Mouse (Mus musculus) liver, embryonic 13.5 days (tissue): ENCODE data around the gene Usp13. TPM values are rescaled to one million over a fixed set of nuclear protein-coding genes. Genes with fewer than 3 reads are reported as not detected.

Experiments
- ATAC-seq: fragments of 200-750 bp; cut with Nextera tagmentation; 2 replicates; pipeline ENCODE4 v1.8.0; 2017; ENCODE audit warnings: low read depth, mild to moderate bottlenecking, moderate number of reproducible peaks, moderate library complexity
- DNase-seq: peaks from one replicate; pipeline ENCODE4 v3.0.0; 2022
- H3K27ac ChIP-seq: fragments of 300-500 bp; sonication (generic); 2 replicates; pipeline ENCODE4 v1.5.1; 2015; ENCODE audit warnings: moderate library complexity, mild to moderate bottlenecking, inconsistent platforms
- H3K27me3 ChIP-seq: fragments of 300-500 bp; sonication (generic); 2 replicates; pipeline ENCODE4 v1.6.1; 2015; ENCODE audit warnings: mild to moderate bottlenecking, inconsistent platforms
- H3K36me3 ChIP-seq: fragments of 300-500 bp; sonication (generic); 2 replicates; pipeline ENCODE4 v1.6.1; 2015; ENCODE audit warnings: mild to moderate bottlenecking, inconsistent platforms
- H3K4me1 ChIP-seq: fragments of 300-500 bp; sonication (generic); replicated peaks from 2 replicates; pipeline ENCODE4 v1.6.1; 2015; ENCODE audit warnings: inconsistent platforms
- H3K4me2 ChIP-seq: fragments of 300-500 bp; sonication (generic); 2 replicates; pipeline ENCODE4 v1.6.1; 2015; ENCODE audit warnings: inconsistent platforms, mild to moderate bottlenecking, moderate library complexity
- H3K4me3 ChIP-seq: fragments of 300-500 bp; sonication (generic); replicated peaks from 2 replicates; pipeline ENCODE4 v1.5.1; 2015; ENCODE audit warnings: mild to moderate bottlenecking, inconsistent platforms
- H3K9ac ChIP-seq: fragments of 300-500 bp; sonication (generic); 2 replicates; pipeline ENCODE4 v1.6.1; 2015; ENCODE audit warnings: mild to moderate bottlenecking, inconsistent platforms
- H3K9me3 ChIP-seq: fragments of 300-500 bp; sonication (generic); replicated peaks from 2 replicates; pipeline ENCODE4 v1.6.1; 2016; ENCODE audit warnings: inconsistent platforms
- WGBS: fragments of 180-500 bp; shearing (Covaris S2); methylation state at CpG from one replicate; pipeline ENCODE4 v1.1.7; 2015; ENCODE audit not compliant: insufficient replicate concordance; 5-methylcytosine and 5-hydroxymethylcytosine counted together
- polyA plus RNA-seq: library from polyadenylated mRNA; unstranded; fragments of >200 nt; fragmentation: Nextera tagmentation; extraction: Ambion mirVana; gene quantifications from 2 replicates; pipeline ENCODE4 v1.2.1, GENCODE M21; 2015

Gene Usp13
- 0.33 and 0.36 TPM in 2 replicates for polyA plus RNA-seq

DNA sequence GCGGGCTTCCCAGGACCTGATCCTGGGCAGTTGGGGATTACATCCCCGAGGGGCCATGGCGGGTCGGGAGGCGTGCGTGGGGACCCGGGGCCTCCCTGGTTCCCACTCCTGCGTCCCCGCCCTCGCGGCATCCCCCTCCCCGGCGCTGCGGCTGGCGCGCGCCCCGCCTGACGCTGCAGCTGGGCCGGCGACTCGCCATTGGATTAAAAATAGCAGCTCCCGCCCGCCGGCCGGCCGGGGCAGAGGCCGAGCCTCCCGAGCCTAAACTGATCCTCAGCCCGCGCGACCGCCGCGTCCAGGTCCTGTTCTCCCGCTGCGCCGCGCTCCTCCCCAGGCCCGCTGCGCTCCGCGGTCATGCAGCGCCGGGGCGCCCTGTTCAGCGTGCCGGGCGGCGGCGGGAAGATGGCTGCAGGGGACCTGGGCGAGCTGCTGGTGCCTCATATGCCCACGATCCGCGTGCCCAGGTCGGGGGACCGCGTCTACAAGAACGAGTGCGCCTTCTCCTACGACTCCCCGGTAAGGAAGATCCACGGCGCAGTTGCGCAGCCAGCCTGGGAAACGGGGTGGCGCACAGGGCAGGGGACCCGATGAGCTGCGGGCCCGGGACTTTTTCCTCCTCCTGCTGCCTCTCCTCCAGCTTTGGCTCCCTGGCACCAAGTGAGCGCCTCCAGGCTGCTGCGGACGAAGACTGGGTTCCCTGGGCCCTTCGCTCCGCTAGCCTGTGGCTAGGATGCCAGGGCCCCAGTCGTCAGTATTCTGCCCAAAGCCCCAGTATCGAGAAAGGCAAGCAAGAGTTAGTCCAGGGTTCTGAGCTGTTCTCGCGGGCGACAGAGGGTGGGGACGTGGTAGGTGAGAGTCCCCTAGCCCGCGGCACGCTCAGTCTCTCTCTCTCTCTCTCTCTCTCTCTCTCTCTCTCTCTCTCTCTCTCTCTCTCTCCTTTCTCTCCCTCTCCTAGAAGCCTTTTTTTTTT lies at the start of gene Usp13:
Gene Usp13 (plus strand): TSS at position 190 of the 970 bp plus-strand sequence.
- peaks cover 33% of the 10 kb centered on the region for H3K27me3 ChIP-seq
- ATAC-seq (0 out of 2 replicates have a peak, but pooled peaks have one; percentile 29), DNase-seq (no peak)
- H3K4me1 ChIP-seq = no peaks in the 10 kb centered on the region
- H3K9me3 ChIP-seq = no peaks in the 10 kb centered on the region
- peak within 1 kb of the TSS; percentile 56 for H3K4me3 ChIP-seq
- under 1% methylated on average over 76 of the region's 84 CpGs for WGBS
- H3K9ac ChIP-seq = peak within 1 kb of the TSS; percentile 45; the same call in 1 of the 2 replicates
- no peaks in the 10 kb centered on the region for H3K36me3 ChIP-seq
- peak within 1 kb of the TSS; percentile 65 for H3K4me2 ChIP-seq
- no peak within 1 kb of the TSS for H3K27ac ChIP-seq

GRCm38 (mm10) chr3:32770781-32771180 lies 46.6 kb upstream of the Usp13 start:
- Histone ChIP-seq H3K4me3 (no peak overlapping the region), H3K9ac (no peak overlapping the region), H3K4me2 (no peak overlapping the region), H3K27ac (no peak overlapping the region), H3K4me1 (no peaks in the 10 kb centered on the region), H3K27me3 (no peaks in the 10 kb centered on the region), H3K36me3 (no peaks in the 10 kb centered on the region), H3K9me3 (no peaks in the 10 kb centered on the region)
- ATAC-seq (no peak), DNase-seq (no peak)
- WGBS = 48% methylated on average over 2 of the region's 2 CpGs

DNA sequence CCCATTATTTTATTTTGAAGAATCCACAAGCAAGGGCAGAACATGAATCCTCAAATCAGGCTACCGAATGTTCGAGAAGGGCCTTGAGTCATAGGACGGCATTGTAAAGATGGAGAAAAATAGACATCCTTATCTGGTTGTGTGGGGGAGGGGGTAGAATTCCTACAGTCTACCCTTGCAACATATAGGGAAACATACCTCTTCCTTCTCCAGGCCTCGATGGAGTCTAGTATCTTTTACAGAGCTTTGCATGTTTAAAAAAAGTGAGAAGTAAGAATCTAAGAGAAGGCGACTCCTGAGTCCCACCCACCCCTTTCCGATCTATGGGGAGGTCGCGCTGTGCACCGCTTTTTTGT lies 367 bp upstream of the Usp13 start:
- Histone ChIP-seq H3K4me3 (peak overlapping the region; percentile 56), H3K9ac (no peak overlapping the region), H3K27ac (no peak overlapping the region), H3K4me1 (no peaks in the 10 kb centered on the region), H3K36me3 (no peaks in the 10 kb centered on the region), H3K9me3 (no peaks in the 10 kb centered on the region), H3K27me3 (peaks cover 33% of the 10 kb centered on the region), H3K4me2 (peak overlapping the region; percentile 65)
- no peak for ATAC-seq
- no peak for DNase-seq
- WGBS = 6% methylated on average over 9 of the region's 9 CpGs

DNA sequence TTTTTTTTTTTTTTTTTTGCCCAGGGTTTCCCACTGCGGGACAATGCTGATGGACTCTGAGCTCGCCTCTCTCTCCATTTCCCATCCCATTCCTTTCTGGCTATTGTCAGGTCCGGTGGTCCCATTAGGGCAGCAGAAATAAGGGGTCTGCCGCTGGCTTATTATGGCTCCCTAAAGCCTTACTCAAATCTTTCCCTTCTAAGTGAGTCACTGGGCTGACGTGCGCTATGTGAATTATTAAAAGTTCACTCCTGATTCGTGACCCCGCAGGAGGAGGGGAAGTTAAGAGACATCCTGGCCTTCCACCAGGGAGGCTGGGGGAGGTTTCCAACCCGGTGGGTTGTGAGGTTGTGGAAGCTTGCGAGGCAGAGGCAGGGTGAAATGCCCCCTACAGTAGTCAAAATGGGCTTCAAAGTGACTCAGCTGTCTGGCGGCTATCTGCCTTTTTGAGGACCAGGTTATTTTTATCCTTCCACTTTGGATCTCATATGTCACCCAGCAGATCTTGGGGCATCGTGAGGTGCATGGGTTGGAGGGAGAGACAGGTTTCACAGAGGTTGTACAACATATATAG lies 1.1 kb downstream of the Usp13 start:
- Histone ChIP-seq H3K27me3 (peaks cover 33% of the 10 kb centered on the region), H3K9ac (no peak overlapping the region), H3K27ac (no peak overlapping the region), H3K9me3 (no peaks in the 10 kb centered on the region), H3K36me3 (no peaks in the 10 kb centered on the region), H3K4me2 (peak overlapping the region; percentile 24; the same call in 1 of the 2 replicates), H3K4me1 (no peaks in the 10 kb centered on the region), H3K4me3 (no peak overlapping the region; the same call in 1 of the 2 replicates)
- DNase-seq (no peak), ATAC-seq (no peak)
- 6% methylated on average over 12 of the region's 12 CpGs for WGBS

DNA sequence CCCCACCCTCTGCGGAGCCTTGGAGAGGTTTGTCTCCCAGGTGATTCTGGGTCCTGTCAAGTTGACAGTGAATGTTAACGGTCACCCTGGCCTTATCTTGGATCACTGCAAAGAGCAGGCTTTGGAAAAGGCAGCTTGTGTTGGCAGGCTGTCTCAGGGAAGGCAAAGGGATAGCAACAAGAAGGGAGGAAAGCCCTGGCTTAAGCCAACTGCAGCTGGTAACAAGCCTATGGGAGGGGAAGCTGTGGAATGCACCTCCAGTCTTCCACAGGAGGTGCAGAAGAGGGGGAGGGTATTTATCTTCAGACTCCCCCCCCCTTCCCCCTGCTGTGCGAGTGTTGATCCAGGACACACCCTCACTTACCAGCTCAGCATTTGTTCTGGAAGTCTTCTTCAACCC lies 5.3 kb downstream of the Usp13 start:
- Histone ChIP-seq H3K4me3 (no peak overlapping the region), H3K4me2 (no peak overlapping the region), H3K27ac (no peak overlapping the region; the same call in 1 of the 2 replicates), H3K9me3 (no peaks in the 10 kb centered on the region), H3K36me3 (no peaks in the 10 kb centered on the region), H3K9ac (no peak overlapping the region), H3K4me1 (no peaks in the 10 kb centered on the region), H3K27me3 (peaks cover 17% of the 10 kb centered on the region)
- no peak for DNase-seq
- no peak for ATAC-seq
- 20% methylated on average over 2 of the region's 3 CpGs for WGBS

DNA sequence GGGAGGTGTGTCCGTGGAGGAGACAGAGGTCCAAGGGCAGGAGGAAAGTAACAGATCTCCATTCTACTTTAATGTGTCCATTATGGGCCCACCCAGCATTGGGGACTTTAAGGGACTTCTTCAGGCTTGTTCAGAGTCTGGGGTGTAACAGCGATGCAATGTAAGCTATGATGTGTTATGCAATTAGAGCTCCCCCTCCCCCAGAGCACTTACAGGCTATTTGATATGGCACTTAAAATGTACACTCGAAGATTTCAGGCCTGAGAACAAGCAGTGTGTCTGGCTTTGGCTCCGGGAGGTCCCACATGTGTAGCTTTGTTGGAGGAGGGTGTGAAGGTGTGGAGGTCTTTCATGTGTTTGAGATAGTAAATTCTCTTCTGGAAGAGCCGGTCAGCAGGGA lies 7.6 kb downstream of the Usp13 start:
- no peaks in the 10 kb centered on the region for H3K27me3 ChIP-seq
- no peak overlapping the region for H3K4me2 ChIP-seq
- no peaks in the 10 kb centered on the region for H3K36me3 ChIP-seq
- no peak overlapping the region for H3K27ac ChIP-seq
- WGBS = 60% methylated on average over 5 of the region's 5 CpGs
- H3K9ac ChIP-seq = no peak overlapping the region
- ATAC-seq = no peak
- no peak for DNase-seq
- H3K4me3 ChIP-seq = no peak overlapping the region
- H3K9me3 ChIP-seq = no peaks in the 10 kb centered on the region
- no peaks in the 10 kb centered on the region for H3K4me1 ChIP-seq

DNA sequence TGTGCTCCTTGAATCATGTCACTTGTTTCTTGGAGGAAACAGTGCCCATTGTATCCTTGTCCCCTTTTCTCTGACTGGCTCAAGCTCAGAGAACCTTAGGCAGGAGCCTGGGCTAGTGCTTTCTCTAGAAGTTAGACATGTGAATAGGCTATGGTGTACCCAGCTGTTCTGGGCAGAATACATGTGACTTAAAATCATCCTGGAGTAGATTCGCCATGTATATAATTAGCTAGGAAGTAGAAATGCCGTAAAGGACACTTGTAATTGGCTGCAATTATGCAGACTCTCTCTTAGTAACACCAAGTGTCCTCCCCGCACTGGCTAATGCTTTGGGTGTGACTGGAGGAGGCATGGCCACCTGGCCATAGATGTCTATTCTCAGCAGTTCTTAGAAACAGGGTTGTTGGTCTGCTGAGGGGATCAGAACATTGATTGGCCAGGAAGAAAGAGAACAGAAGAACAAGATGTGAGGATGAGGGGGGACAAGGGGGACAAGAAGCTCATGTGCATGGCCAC lies 8.7 kb downstream of the Usp13 start:
- Histone ChIP-seq H3K4me3 (no peak overlapping the region), H3K27ac (no peak overlapping the region), H3K9me3 (no peaks in the 10 kb centered on the region), H3K36me3 (no peaks in the 10 kb centered on the region), H3K9ac (no peak overlapping the region), H3K4me1 (no peaks in the 10 kb centered on the region), H3K4me2 (no peak overlapping the region), H3K27me3 (no peaks in the 10 kb centered on the region)
- 67% methylated on average over 3 of the region's 3 CpGs for WGBS
- no peak for DNase-seq
- ATAC-seq = no peak

DNA sequence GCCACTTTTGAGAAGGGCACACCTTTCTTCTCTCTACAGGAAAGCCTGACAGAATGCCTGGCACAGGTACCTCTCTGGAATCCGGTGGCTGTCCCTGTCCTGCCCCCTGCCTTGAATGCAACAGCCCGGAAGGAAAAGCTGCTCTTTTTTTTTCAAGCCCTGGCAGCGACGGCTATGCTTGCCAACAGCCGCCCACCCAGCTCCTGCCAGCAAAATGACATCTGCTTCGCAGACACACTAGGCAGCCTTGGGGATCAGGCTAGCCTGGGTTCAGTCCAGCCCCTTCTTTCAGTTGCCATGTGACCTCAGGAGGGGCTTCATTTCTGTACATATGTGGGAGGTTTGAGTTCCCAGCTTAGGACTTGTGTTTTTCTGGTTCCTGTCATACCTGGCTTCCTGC lies 9.4 kb downstream of the Usp13 start:
- no peak for ATAC-seq

GRCm38 (mm10) chr3:32833871-32834270 lies 16.5 kb downstream of the Usp13 start:
- H3K4me1 ChIP-seq = no peaks in the 10 kb centered on the region
- 65% methylated on average over 2 of the region's 2 CpGs for WGBS
- H3K4me3 ChIP-seq = no peak overlapping the region
- ATAC-seq (no peak), DNase-seq (no peak)
- no peaks in the 10 kb centered on the region for H3K36me3 ChIP-seq
- no peak overlapping the region for H3K4me2 ChIP-seq
- no peaks in the 10 kb centered on the region for H3K27me3 ChIP-seq
- no peak overlapping the region for H3K27ac ChIP-seq
- H3K9me3 ChIP-seq = no peaks in the 10 kb centered on the region
- no peak overlapping the region for H3K9ac ChIP-seq

More for the DNA sequence above, 9.4 kb downstream of the Usp13 start:
- no peak for DNase-seq
- H3K4me3 ChIP-seq = no peak overlapping the region
- H3K4me2 ChIP-seq = no peak overlapping the region
- H3K36me3 ChIP-seq = no peaks in the 10 kb centered on the region
- H3K9me3 ChIP-seq = no peaks in the 10 kb centered on the region
- no peaks in the 10 kb centered on the region for H3K27me3 ChIP-seq
- H3K9ac ChIP-seq = no peak overlapping the region
- no peak overlapping the region for H3K27ac ChIP-seq
- WGBS = 77% methylated on average over 6 of the region's 6 CpGs
- H3K4me1 ChIP-seq = no peaks in the 10 kb centered on the region

GRCm38 (mm10) chr3:32837847-32838246 lies 20.5 kb downstream of the Usp13 start:
- Histone ChIP-seq H3K9ac (no peak overlapping the region), H3K36me3 (no peaks in the 10 kb centered on the region), H3K27me3 (no peaks in the 10 kb centered on the region), H3K4me3 (no peak overlapping the region), H3K27ac (no peak overlapping the region), H3K4me1 (no peaks in the 10 kb centered on the region), H3K4me2 (no peak overlapping the region), H3K9me3 (no peaks in the 10 kb centered on the region)
- ATAC-seq (no peak), DNase-seq (no peak)
- WGBS = 63% methylated on average over 7 of the region's 7 CpGs

DNA sequence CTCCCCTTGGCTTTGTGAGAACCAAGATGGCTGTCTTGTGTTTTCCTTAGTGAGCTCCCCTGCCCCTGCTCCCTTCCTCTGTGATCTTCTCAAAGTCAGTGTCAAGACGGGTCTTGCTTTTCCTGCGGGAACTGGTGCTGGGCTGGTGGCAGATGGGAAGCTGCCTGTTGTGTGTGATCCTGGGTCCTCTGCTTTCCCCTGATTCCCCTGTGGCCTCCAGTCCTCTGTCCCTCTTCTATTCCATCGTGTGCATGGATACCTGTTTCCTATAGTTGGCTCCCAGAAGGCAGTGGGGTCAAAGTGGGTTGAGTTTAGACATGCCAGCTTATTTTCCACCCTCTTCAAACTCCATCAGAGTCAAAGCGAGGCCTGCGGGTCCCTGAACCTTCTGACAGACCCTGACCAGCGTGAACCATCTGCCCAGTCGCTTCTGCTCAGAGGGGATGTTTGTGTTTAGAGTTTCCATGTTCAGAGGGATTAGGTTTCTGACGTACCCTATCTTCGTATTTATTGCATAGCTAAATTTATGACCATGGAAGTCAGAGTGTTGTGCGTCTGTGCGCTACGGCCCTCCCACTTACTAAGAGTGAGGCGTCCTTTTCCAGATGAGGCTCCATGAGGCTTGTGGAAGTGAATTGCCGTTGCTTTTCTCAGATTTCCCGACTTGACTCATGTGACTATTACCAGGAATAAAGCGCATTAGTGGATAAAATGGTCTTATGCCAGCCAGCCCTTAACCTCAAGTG lies 39.2 kb downstream of the Usp13 start:
- no peaks in the 10 kb centered on the region for H3K27me3 ChIP-seq
- WGBS = 71% methylated on average over 16 of the region's 16 CpGs

More for the DNA sequence above, 39.2 kb downstream of the Usp13 start:
- DNase-seq (no peak), ATAC-seq (no peak)
- 0 out of 2 replicates have a peak, but pooled peaks cover 7% of the 10 kb centered on the region for H3K9me3 ChIP-seq
- H3K4me1 ChIP-seq = no peaks in the 10 kb centered on the region
- H3K4me3 ChIP-seq = no peak overlapping the region
- no peak overlapping the region for H3K4me2 ChIP-seq
- H3K36me3 ChIP-seq = no peaks in the 10 kb centered on the region
- H3K27ac ChIP-seq = no peak overlapping the region
- no peak overlapping the region for H3K9ac ChIP-seq
